Mouse (Mus musculus) gastrocnemius, adult 8-10 months (tissue): ENCODE measurements at regions not wholly inside any gene's neighbourhood (a gene's known extent, or its start where the extent isn't known, plus 50 kb on each side); places are given as distances from the start of the nearest gene placed in this dataset.
A peak's percentile ranks its signal among the peaks of the same experiment; 100 is the strongest.

Experiments
- DNase-seq, 2 experiments: peaks; one replicate each; pipeline ENCODE4 v3.0.0; 2022; ENCODE audit warnings: low spot score in 2 of 2

DNA sequence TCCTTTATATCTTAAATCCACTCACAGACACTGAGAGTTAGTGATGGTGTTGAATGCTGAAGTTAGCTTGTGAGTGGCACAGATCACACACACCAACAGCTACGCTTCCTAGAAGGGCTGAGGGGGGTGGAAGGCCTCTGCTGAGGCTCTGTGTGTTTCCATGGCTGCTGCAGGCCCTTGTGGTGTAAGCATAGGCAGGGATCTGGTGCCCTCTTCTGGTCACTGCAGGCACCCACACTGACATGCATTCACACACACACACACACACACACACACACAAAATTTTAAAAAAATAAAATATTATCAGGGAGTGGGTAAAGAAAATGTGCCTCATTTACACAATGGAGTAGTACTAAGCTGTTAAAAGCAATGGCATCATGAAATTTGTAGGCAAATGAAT is 105.5 kb upstream of the 1700021F07Rik start:
- DNase-seq: no peak

DNA sequence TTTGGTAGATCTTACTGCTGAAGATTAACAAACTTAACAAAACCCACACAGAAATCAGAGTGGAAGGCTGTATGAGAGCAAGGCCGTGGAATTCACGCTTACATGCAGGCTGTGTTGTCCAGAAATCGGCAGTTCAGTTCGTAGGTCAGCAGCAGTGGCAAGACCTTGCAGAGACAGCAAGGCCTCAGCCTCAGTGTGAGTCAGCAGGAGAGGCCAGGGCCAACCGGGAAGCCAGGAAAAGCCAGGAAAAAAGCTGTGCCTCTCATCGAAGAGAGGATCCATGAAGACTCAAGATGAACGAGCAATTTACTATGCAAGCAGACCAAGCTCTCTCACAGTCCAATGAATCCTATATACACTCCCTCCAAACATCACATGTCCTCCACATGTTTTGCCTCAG is 103.4 kb upstream of the 1700021F07Rik start:
- DNase-seq: no peak

DNA sequence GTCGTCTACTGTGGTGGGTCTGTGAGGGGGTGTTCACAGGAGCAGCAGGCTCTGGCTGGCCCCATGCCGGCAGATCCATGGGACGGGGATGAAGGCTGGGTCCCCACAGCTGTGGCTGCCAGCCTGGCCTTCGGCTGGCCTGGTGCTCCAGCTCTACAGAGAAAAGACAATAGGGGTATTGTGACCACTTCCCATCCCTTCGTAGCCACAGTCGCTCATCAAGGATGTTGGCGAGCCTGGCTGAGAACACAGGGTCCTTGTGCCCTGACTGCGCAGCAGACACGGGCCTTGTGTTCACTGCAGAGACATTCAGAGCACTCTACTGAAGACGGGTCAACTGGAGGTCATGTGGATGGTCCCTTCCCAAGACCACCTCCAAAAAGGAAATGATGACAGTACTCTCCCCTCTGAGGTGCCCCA is 102.4 kb upstream of the 1700021F07Rik start:
- DNase-seq: no peak

DNA sequence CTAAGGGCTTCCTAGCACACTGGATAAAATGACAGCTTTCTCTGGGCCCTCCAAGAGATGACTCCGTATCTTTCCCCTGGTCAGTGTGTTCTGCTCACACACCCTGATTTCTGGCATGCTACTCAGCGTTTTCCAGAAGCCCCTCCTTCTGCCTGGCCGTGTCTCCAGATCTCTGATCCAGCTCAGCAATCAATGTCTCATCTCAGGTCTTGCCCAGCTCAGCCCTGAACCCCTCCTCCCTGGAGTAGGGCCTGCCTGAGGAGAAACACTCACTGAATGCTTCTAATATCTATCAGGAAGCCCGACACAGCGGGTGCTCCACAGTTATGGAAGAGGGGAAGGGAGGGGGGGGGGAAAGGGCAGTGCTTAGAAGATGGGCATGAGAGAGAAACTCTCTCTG is 101.9 kb upstream of the 1700021F07Rik start:
- no peak for DNase-seq

DNA sequence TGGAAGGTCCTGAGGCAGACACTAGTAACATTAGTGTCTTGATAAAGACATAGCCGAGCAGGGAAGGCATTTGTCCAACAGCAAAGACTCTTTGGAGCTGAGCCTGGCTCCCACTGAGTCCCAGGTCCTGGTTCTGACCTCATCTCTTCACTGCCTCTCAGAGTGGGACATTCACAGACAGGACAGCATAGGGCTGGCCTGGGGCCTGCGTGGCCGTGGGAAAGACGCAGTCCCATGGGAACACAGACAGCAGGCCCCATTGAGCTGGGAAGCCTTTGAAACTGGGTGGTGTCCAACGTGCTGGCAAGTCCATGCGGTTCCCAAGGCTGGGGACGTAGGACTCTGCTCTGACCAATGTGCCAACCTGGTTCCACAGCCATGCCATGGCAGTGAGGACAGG is 97.5 kb upstream of the 1700021F07Rik start:
- DNase-seq: no peak

DNA sequence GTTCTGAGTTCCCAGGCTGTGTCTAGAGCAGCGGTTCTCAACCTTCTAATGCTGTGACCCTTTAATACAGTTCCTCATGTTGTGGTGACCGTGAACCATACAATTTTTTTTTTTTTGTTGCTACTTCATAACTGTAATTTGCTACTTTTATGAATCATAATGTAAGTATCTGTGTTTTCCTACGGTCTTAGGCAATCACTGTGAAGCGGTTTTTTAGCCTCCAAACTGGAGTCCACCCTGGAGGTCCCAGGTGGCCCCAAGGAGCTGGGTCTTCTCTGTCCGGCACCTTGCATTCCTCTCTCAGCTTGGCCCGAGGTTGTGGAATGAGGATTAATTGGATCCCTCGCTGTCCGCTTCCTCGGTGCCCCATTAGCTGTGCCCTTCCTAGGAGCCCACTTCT is 96.6 kb upstream of the 1700021F07Rik start:
- no peak for DNase-seq

DNA sequence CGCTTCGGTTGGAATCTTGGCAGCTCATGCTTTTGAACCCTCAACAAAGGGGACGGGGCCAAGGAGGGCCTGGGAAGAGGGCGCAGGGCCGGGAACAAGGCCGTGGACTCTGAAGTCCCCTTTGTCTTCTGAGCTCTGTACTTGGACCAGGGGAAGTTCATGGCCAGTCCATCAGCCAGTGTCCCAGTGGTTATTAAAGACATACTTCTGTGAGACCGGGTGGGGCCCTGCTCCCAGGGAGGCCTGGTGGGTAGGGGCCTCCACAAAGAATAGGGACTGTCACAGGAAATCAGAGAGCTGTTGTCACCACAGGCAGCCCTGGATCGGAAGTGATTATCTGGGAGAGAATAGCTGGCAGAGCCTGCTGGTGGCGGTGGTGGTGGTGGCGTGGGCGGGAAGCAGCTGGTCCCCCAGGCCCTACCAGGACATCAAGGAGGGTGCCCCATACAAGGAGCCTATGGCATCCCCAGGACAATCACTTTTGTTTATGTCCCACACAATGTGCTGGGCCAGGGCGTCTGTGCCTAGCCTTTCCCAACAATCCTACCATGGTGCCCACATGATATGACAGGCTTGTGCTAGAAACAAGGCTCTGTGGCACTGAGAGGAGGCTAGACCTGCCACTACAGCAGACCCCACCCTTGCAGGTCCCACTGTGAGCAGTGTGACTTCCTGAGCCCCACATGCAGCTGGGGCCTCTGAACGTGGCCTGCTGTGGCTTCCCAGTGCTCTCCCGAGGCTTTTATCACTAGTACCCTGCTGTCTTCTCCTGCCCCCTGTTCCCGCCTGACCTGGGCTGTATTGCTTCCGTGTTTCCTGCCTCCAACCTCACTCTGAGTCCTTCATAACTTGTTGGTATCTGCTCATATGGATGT is 96.0 kb upstream of the 1700021F07Rik start:
- no peak for DNase-seq

DNA sequence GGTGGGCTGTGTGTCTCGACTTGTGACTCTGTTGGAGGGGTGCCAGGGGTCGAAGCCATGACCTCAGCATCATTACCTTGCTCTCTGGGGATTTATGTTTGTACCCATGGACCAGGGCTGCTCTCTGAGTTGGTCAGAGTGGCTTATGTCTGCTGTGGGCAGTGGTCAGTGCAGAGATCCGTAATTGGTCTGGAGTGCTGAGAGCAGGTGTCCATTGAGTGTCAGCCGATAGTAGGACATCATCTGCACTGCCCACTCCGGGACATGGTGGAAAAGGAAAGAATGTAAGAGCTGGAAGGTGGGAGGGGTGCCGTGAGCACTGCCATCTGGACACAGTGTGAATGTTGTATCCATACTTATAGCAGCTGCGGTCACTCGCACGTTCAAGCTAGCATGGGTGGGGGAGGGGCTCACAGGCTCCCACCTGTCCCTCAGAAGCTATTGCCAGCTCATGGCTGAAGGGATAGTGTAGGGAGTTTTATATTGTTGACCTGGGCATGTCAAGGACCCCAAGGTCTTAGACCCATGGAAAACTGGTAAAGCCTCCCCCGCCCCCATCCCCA is 94.4 kb upstream of the 1700021F07Rik start:
- no peak for DNase-seq

DNA sequence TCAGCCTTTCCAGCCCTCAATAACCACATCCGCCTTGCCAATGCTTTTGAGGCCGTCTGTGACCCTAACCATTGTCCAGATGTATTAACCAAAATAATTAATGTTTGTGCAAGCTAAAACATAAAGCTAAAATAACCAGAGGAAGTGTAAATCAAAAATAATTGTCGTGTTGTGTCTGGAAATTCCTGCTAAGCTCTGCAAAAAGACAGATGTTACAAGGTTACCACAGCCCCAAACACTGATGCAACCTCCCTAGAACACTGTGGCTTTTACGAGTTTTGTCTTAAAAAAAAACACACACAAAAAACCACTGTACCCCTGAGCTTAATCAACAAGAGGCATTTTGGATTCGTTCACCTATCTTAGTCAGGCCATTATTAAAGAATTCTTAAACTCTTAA is 90.5 kb upstream of the 1700021F07Rik start:
- DNase-seq: no peak

DNA sequence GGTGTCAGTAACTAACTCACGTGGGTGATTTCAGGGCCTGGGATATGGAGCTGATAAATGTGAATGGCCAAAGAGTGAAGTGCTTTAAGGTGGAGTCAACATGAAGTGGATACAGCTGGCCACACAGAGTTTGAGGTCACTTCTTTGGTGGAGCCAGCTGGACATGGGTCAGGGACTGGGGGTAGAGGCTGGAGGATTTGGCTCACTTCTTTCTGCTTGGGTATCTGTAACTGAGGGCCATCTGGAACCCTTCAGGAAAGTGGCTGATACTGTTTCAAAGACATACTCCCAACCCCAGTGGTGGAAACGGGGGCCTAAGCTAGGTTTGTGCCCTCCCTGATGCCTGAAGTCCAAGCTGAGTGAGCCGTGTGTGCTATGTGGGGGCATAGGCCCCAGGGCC is 90.1 kb upstream of the 1700021F07Rik start:
- peak; percentile 33 to 37 for DNase-seq

DNA sequence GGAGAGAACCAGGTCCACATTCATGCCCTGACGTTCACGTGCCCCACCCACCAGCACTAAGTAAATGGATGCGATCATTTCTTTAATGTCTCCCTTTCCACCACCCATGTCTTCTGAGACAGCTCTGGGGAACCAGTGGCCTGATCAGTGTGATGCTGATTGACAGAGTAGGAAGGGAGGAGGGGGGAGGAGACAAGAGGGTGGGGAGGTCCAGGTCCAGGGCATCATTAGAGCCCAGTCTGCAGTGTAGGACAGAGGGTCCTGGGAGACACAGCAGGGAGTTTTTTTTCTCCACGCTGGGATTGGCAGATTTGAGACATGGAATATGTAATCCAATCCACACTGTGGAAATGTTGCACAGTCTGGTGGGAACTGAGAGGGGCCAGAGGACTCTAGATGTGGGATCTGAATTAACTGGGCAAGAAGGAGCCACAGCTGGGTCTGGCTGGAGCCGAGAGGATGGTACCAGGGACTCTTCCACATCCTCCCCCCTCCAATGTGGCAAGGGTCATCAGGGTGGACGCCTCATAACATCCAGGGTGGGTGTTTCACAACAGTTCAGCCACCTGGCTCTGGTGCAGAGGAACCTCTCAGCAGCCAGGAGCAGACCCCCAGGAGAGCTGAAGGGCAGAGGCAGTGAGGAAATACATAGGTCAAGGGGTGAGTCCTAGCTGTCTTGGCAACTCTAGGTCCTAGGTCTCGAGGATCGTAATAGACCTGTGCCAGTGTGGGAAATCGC is 89.3 kb upstream of the 1700021F07Rik start:
- DNase-seq: no peak

DNA sequence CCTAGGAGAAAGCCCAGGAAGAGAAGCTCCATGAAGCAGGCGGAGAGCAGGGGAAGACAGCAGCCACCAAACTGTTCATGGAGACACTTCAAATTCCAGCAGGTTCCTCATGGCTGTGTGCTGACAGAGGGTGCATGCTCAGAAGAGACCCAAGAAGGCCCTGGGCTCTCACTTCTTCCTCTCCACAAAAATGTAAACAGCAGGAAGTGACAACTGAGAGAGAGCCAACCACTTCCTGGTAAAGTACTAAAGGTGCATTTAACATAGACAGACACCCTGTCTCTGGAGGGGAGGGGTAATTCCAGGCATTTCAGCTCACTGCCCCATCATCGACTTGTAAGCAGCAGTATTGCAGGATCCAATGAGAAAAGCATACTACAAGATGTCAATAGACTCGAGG is 85.8 kb upstream of the 1700021F07Rik start:
- no peak for DNase-seq

DNA sequence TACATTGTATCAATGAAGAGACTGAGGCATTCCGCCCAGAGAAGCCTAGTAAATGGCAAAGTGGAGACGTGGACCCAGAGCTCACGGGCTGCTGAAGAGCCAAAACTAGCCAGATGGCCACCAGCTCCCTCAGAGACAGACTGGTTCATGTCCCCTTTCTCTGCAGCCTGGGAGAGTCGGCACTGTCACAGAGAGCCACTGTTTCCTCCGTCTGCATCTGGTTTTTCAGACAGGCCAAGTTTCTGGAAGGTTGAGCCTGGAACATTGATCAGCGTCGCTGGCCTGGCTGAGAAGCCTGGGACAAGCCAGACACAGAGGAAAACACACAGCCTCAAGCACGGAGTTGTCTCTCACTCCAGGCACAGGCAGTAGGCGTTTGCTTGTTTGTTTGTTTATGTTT is 83.4 kb upstream of the 1700021F07Rik start:
- no peak for DNase-seq

DNA sequence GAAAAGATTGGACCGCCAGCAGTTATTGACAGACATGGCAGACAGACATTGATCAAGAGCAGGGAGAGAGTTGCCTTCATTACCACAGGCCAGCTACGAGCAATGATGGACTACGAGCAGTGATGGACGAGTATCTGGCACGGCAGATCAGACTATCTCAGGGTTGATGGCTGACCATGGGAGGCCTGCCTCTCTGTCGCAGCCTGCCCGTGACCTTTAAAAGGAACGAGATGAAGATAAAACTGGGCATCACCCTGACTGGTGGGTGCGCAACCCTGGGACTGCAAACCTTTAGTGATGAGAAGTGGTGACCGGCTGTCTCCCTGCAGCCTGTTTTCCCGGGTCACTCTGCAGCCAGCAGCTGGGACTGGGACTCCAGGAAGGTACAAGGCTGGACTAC is 80.3 kb upstream of the 1700021F07Rik start:
- no peak for DNase-seq

DNA sequence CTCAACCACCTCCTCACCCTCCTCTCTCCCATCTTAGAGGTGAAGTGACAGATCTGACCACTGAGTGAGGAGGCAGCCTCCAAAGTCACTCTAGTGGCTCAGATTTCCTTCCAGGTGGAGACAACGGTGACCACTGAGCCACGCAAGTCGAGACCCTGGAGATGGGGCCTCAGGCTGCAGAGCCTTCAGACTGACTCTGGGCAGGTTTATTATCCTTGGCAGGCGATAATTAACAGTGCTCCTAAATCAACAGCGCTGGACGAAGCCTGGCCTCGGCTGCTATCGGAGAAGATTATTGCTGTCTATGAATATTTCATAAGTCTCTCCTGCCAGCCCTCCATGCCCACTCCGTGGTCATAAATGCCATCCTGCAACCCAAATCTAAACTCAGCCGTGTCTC is 79.1 kb upstream of the 1700021F07Rik start:
- no peak for DNase-seq

DNA sequence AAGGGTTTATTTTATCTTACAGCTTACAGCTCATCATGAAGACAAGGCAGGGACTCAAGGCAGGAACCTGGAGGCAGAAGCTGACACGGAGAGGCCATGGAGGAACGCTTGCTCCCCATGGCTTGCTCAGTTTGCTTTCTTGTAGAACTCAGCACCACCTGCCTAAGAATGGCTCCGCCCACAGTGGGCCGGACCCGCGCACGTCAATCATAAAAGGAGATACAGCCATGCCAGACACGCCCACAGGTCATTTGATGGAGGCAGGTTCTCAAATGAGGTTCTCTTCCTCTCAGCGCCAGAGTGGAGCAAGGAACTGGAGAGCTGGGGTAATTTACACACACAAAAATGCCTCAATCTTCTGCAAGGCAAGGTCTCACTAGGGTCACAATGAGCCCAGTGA is 78.0 kb upstream of the 1700021F07Rik start:
- no peak for DNase-seq

DNA sequence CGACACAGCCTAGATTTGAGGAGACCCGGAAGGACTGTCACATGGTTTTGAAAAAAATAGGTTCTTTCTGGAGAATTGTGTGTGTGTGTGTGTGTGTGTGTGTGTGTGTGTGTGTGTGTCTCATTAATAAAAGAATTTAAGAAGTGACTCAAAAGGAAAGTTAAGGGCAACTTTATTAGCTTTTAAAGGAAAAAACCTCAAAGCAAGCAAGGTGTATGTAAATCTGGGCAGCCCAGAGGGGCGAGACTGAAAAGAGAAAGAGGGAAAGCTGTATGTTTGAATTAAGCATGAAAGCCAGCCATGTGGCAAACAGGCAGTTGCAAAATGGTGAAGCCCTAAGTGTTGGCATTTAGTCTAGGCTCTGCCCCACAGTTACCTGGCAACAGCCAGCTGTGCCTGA is 77.3 kb upstream of the 1700021F07Rik start:
- DNase-seq: no peak

DNA sequence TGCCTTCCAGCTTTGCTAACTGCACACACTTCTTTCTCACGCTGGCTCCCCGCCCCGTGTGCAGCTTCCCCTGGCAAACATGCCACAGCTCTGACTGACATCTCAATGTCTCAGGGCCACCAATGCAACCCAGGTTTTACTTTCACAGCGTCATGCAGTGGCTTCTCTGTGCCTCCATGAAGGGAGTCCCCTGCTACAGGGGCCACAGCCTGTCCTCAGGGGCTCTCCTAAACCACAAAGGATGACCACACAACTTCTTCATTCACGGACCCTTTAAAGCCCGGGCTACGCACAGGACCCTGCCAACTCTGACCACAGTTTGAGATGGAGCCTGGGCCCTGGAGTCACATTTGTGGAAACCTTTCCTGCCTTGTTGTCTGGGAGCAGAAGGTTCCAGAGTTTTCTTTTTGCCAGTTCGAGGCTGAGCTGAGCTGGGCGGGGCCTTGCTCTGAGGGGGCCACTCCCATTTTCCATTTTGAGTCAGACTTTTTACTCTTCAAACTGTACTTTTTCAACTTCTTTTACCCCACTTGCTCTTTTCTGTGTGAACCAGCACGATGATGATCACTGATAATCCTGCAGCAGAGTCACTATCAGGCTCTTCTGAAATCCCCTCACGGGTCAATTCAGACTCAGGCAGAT is 73.7 kb upstream of the 1700021F07Rik start:
- no peak for DNase-seq

DNA sequence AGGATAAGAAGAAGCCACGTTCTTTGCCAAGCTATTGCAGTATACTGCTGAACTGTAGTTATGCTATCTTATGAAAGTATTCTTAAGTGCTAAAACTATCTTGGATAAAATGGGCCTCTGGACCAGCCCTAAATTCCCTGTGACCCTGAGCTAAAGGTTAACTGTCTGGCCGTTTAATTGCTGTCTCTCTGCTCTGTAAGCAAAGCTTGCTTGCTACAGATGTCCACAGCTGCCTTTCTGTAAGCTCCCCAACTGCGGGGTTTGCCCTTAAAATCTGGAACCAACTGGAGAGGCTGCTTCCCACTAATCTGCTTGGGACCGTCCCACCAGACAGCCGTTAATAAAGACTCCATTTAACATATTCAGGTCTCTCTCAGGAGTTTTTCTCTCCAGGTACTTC is 73.2 kb upstream of the 1700021F07Rik start:
- DNase-seq: no peak

DNA sequence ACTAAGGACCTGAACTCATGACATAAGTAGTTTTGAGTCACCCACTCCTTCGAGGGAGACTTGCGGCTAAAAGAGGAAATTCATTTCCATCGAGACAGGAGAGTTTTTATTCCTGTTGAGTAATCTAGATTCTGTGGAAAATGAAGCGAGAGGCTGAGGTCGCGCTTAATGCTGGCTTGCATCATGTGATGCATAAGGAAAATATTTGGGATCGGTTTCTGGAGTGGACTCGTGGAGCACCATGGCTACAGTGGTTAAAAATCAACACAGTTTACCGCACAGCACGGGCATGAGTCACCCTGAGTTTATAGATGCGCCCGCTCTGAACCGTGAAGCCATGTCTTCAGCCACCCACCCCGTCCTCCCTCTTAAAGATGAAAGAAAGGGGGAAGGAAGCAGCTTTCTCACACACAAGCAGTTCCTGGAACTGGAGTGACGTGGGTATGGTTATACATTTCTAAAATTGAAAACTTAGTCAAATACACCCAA is 70.3 kb upstream of the 1700021F07Rik start:
- no peak for DNase-seq

DNA sequence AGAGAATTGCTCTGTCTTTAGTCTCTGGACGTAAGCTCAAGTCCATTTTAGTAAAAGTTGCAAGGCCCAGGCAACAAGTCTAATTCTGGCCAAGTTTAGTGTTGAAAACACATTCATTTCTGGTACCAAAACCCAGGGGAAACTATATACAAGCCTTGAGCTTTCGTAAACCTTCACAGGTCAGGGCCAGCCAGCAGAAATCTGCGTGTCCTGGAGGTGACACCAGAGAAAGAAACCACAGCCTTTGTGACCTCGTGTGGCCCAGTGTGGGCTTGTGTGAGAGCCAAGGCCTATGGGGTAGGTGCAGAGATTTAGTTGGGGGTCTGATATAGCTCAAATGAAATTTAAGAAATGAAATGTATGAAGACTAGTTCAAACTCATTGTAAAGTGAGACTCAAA is 69.6 kb upstream of the 1700021F07Rik start:
- no peak for DNase-seq
